Mouse (Mus musculus): Measurements from ENCODE around the gene Nup107. TPM values are rescaled to one million over a fixed set of nuclear protein-coding genes. Genes with fewer than 3 reads are reported as not detected.

Gene Nup107
- total and polyA plus RNA-seq, 3 experiments, result 47.7 to 97.0 (median 82.0) TPM

DNA sequence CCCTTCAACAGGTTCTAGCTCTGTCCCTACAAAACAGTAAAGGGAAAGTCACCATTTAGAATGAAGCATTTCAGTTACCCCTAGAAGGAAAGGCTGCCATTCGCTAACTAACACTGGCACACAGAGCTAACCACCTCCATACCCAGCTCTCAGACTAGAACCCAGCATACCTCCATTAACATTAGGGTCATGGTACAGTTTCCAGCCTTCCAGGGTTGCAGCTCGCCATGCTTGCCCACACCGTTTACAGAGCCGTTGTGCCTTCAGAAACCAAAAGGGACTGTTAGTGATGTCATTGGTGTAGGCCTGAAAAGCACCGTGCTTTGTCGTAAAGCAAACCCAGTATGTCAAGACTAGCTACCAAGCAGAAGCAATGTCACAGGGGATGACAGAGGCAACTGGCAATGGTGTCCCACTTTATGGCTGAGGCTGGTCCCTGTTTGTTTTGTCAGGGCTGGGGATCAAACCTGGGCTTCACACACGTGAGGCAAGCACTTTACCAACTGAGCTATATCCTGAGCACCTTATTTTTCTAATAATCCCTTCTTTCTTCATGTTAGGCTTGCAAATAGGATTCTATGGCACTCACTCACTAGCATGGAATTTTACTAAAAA is 19.3 kb downstream of the Nup107 start:
- in situ Hi-C loops (cut with MboI; ENCODE audit: low pct_ligation_motif_present, low pct_unique_long_range_greater_than_20kb, low sequenced_read_pairs) (no loop called here), dilution Hi-C loops (cut with MboI; ENCODE audit: extremely low pct_ligation_motif_present, extremely low pct_unique_long_range_greater_than_20kb, low sequenced_read_pairs) (no loop called here)
- H3K4me2 ChIP-seq (ENCODE audit: insufficient read depth, low read depth, poor library complexity, severe bottlenecking), result no peak overlapping the region
- TF ChIP-seq GABPA (IDR thresholded peaks at IDR 0.05; ENCODE audit: insufficient replicate concordance, low read depth, low read length), result no peak
- no peak for TF ChIP-seq CTCF (conservative IDR thresholded peaks at IDR 0.05 in 1 of 2, IDR thresholded peaks at IDR 0.05 in 1 of 2; ENCODE audit: low read depth in 2 of 2, low read length in 2 of 2)
- TF ChIP-seq SIN3A (IDR thresholded peaks at IDR 0.05; ENCODE audit: low read length), result no peak
- TF ChIP-seq ZC3H11A (IDR thresholded peaks at IDR 0.05; ENCODE audit: low read depth, low read length), result no peak
- no peak for TF ChIP-seq ZNF384 (IDR thresholded peaks at IDR 0.05; ENCODE audit: low read depth, low read length)
- no peak for TF ChIP-seq USF2 (conservative IDR thresholded peaks at IDR 0.05; ENCODE audit: low read depth, low read length)
- no peak for TF ChIP-seq HCFC1 (IDR thresholded peaks at IDR 0.05; ENCODE audit: low read depth, low read length)
- TF ChIP-seq TBP (conservative IDR thresholded peaks at IDR 0.05; ENCODE audit: low read depth, low read length), result no peak
- no peak for TF ChIP-seq ZMIZ1 (IDR thresholded peaks at IDR 0.05; ENCODE audit: low read depth, low read length)
- TF ChIP-seq BHLHE40 (IDR thresholded peaks at IDR 0.05; ENCODE audit: low read depth, low read length), result no peak
- TF ChIP-seq RAD21 (IDR thresholded peaks at IDR 0.05; ENCODE audit: low read depth, low read length), result no peak
- TF ChIP-seq KAT2A (IDR thresholded peaks at IDR 0.05; ENCODE audit: insufficient replicate concordance, low read length), result no peak
- TF ChIP-seq EP300 (IDR thresholded peaks at IDR 0.05; ENCODE audit: low read length), result no peak
- no peak for TF ChIP-seq ETS1 (conservative IDR thresholded peaks at IDR 0.05; ENCODE audit: low read depth, low read length)
- TF ChIP-seq POLR2AphosphoS2 (IDR thresholded peaks at IDR 0.05; ENCODE audit: low read depth, low read length), result no peak
- TF ChIP-seq NRF1 (IDR thresholded peaks at IDR 0.05; ENCODE audit: low read depth, low read length), result no peak
- H3K4me3 ChIP-seq (replicated peaks in 1 of 3; ENCODE audit: low read depth in 2 of 3, low read length in 2 of 3, poor library complexity in 1 of 3), result no peak overlapping the region
- DNase-seq (ENCODE audit: extremely low read depth), result no peak
- H3K9ac ChIP-seq (ENCODE audit: insufficient read depth, low read depth), result no peak overlapping the region
- H3K27me3 ChIP-seq (replicated peaks), result no peaks in the 10 kb centered on the region
- H3K79me2 ChIP-seq (replicated peaks; ENCODE audit: control insufficient read depth, extremely low read depth, insufficient read depth, poor library complexity, severe bottlenecking), result no peaks in the 10 kb centered on the region
- peaks cover 67 to 88% of the 10 kb centered on the region in 2 experiments for H3K36me3 ChIP-seq (replicated peaks in 1 of 2; ENCODE audit: control insufficient read depth in 1 of 2, insufficient read depth in 1 of 2, low read length in 1 of 2)
- no peak overlapping the region for H3K27ac ChIP-seq (ENCODE audit: insufficient read depth, low read depth)
- H3K9me3 ChIP-seq (replicated peaks; ENCODE audit: low read length), result no peaks in the 10 kb centered on the region
- no peaks in the 10 kb centered on the region for H3K4me1 ChIP-seq (ENCODE audit: control insufficient read depth in 1 of 2, insufficient read depth in 2 of 2)

DNA sequence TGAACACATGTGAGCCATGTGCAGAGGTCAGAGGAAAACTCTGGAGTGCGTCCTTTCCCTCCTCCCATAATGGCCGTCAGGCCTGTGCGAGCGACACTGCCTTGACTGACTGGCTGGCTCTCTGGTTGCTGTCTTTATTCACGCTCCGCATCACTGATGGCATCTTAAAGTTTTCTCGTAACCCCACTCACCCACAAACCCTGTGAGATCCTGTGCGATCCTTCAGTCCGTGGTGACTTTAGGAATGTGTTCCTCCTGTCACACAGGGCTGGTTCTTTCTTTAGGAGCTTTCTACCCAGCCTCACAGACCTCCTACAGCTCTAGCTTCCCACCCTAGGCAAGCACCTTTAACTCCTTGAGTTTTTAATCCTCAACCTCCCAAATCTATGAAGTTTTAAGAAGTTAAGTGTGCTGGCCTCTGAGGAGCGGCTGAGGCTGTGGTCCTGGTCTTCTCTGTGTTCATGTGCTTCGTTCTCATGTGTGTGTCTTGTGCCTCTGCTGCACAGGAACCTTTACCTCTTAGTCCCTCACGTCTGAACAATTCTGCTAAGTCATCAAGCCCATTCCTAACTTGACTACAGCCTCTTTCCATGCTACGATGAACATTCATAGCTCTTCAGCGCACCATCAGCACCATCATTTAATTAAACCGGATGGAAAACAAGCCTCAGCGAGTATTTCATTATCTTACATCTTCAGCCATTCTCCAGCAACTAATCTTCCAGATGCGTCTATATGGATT is 20.0 kb downstream of the Nup107 start:
- Histone ChIP-seq H3K36me3 (replicated peaks in 1 of 2; ENCODE audit: control insufficient read depth in 1 of 2, insufficient read depth in 1 of 2, low read length in 1 of 2) (peaks cover 70 to 89% of the 10 kb centered on the region in 2 experiments), H3K4me1 (ENCODE audit: control insufficient read depth in 1 of 2, insufficient read depth in 2 of 2) (no peaks in the 10 kb centered on the region), H3K9ac (ENCODE audit: insufficient read depth, low read depth) (no peak overlapping the region), H3K27me3 (replicated peaks) (no peaks in the 10 kb centered on the region), H3K4me3 (replicated peaks in 1 of 3; ENCODE audit: low read depth in 2 of 3, low read length in 2 of 3, poor library complexity in 1 of 3) (no peak overlapping the region), H3K9me3 (replicated peaks; ENCODE audit: low read length) (no peaks in the 10 kb centered on the region), H3K4me2 (ENCODE audit: insufficient read depth, low read depth, poor library complexity, severe bottlenecking) (no peak overlapping the region), H3K27ac (ENCODE audit: insufficient read depth, low read depth) (no peak overlapping the region), H3K79me2 (replicated peaks; ENCODE audit: control insufficient read depth, extremely low read depth, insufficient read depth, poor library complexity, severe bottlenecking) (no peaks in the 10 kb centered on the region)
- DNase-seq (ENCODE audit: extremely low read depth), result no peak
- in situ Hi-C loops (cut with MboI; ENCODE audit: low pct_ligation_motif_present, low pct_unique_long_range_greater_than_20kb, low sequenced_read_pairs) (no loop called here), dilution Hi-C loops (cut with MboI; ENCODE audit: extremely low pct_ligation_motif_present, extremely low pct_unique_long_range_greater_than_20kb, low sequenced_read_pairs) (no loop called here)
- no peak for TF ChIP-seq MYC (IDR thresholded peaks at IDR 0.05; ENCODE audit: low read depth, low read length)
- no peak for TF ChIP-seq PAX5 (IDR thresholded peaks at IDR 0.05; ENCODE audit: low read length)

Measured in CH12.LX (cell line).